Mouse (Mus musculus): Measurements from ENCODE around the gene Zbtb20. TPM values are rescaled to one million over a fixed set of nuclear protein-coding genes. Genes with fewer than 3 reads are reported as not detected.

Zbtb20 gene
- polyA plus RNA-seq, 1 experiment, result 4.0 TPM

DNA sequence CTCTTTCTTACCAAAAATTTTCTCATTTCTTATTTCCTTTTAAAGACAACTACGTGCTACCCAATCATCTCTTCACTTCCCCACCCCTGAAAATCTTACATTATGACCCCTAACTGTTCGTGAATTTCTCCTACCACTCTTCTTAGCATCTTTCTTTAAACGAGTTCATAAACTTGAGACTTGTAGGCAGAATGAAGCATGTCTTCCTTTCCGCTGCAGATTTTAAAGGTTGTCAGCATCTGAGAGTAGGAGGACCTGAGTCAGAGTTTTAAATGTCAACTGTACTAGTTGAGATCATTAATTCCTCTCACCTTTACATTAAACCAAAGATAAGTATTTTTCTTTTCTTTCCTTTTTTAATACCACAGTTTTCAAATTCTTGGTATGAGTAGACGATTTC is 753.0 kb downstream of the Zbtb20 start:
- H3K36me3 ChIP-seq (ENCODE audit: control insufficient read depth, insufficient read depth), result peaks cover 18% of the 10 kb centered on the region
- TF ChIP-seq FOSL1 (IDR thresholded peaks at IDR 0.05; ENCODE audit: insufficient read depth, low read length, poor library complexity, severe bottlenecking) (no peak), MYOD1 (IDR thresholded peaks at IDR 0.05; ENCODE audit: control insufficient read depth, insufficient read length, low read depth) (no peak), USF1 (IDR thresholded peaks at IDR 0.05; ENCODE audit: low read depth) (no peak), CTCF (IDR thresholded peaks at IDR 0.05; ENCODE audit: control insufficient read depth, insufficient read depth, insufficient read length) (no peak), MAX (IDR thresholded peaks at IDR 0.05) (no peak), MYOG (IDR thresholded peaks at IDR 0.05; ENCODE audit: control insufficient read depth, extremely low read depth, insufficient read length) (no peak), CEBPB (IDR thresholded peaks at IDR 0.05; ENCODE audit: low read depth) (no peak)
- no peak overlapping the region for H3ac ChIP-seq (ENCODE audit: control insufficient read depth, insufficient read length, low read depth)
- H3K79me3 ChIP-seq (ENCODE audit: low read depth), result no peaks in the 10 kb centered on the region
- no peaks in the 10 kb centered on the region for H3K79me2 ChIP-seq (ENCODE audit: control insufficient read depth, insufficient read depth)
- no peak overlapping the region for H3K4me3 ChIP-seq (ENCODE audit: insufficient read depth, poor library complexity, severe bottlenecking)
- H3K27me3 ChIP-seq (ENCODE audit: control insufficient read depth, insufficient read depth, insufficient read length), result no peaks in the 10 kb centered on the region

DNA sequence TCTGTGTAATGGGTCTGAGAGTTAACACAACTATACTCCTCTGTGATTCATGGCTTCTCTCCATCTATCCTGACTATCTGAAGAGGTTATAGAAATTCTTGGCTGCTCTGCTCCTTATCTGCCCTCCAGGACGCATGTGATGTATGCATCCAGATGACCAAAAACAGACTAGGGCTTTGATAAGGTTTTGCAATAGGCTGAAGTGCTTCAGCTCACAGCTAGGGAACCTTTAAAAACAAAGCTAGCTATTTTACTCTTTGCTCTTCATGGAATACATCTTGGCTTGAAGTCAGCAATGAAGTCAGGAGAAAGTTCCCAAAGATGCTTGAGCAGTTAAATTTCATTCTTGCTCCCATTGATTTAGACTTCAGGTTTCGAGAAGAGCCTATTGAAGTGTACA is 756.1 kb downstream of the Zbtb20 start:
- H3K36me3 ChIP-seq (ENCODE audit: control insufficient read depth, insufficient read depth), result peaks cover 18% of the 10 kb centered on the region
- H3K4me3 ChIP-seq (ENCODE audit: insufficient read depth, poor library complexity, severe bottlenecking), result no peak overlapping the region
- TF ChIP-seq MYOG (IDR thresholded peaks at IDR 0.05; ENCODE audit: control insufficient read depth, extremely low read depth, insufficient read length), result no peak
- no peak for TF ChIP-seq USF1 (IDR thresholded peaks at IDR 0.05; ENCODE audit: low read depth)
- TF ChIP-seq CTCF (IDR thresholded peaks at IDR 0.05; ENCODE audit: control insufficient read depth, insufficient read depth, insufficient read length), result no peak
- no peak for TF ChIP-seq MAX (IDR thresholded peaks at IDR 0.05)
- no peak overlapping the region for H3ac ChIP-seq (ENCODE audit: control insufficient read depth, insufficient read length, low read depth)
- H3K79me3 ChIP-seq (ENCODE audit: low read depth), result no peaks in the 10 kb centered on the region
- H3K79me2 ChIP-seq (ENCODE audit: control insufficient read depth, insufficient read depth), result no peaks in the 10 kb centered on the region
- no peaks in the 10 kb centered on the region for H3K27me3 ChIP-seq (ENCODE audit: control insufficient read depth, insufficient read depth, insufficient read length)

DNA sequence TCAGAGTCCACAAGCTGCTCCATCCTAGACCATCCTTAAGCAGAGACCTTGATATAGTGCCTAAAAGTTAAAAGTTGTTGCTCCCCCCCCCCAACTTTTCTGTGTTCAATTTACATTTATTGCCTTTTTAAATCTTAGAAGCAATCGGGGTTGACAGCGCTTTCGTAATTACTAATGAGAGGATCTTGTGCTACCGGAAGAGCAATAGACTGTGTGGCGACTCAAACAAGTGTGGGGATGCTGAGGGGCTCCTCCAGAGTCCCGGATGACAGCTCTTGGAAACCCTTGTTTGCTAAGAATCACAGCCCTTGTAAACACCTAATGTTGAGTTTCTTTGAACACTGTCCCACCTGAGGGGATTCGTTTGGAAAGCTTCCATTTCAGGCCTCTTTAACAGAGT is 758.4 kb downstream of the Zbtb20 start:
- TF ChIP-seq USF1 (IDR thresholded peaks at IDR 0.05; ENCODE audit: low read depth) (no peak), MYOG (IDR thresholded peaks at IDR 0.05; ENCODE audit: control insufficient read depth, extremely low read depth, insufficient read length) (no peak), CEBPB (IDR thresholded peaks at IDR 0.05; ENCODE audit: low read depth) (no peak), MYOD1 (IDR thresholded peaks at IDR 0.05; ENCODE audit: control insufficient read depth, insufficient read length, low read depth) (no peak), FOSL1 (IDR thresholded peaks at IDR 0.05; ENCODE audit: insufficient read depth, low read length, poor library complexity, severe bottlenecking) (no peak), CTCF (IDR thresholded peaks at IDR 0.05; ENCODE audit: control insufficient read depth, insufficient read depth, insufficient read length) (no peak), MAX (IDR thresholded peaks at IDR 0.05) (no peak)
- Histone ChIP-seq H3K79me2 (ENCODE audit: control insufficient read depth, insufficient read depth) (no peaks in the 10 kb centered on the region), H3ac (ENCODE audit: control insufficient read depth, insufficient read length, low read depth) (no peak overlapping the region), H3K4me3 (ENCODE audit: insufficient read depth, poor library complexity, severe bottlenecking) (no peak overlapping the region), H3K36me3 (ENCODE audit: control insufficient read depth, insufficient read depth) (peaks cover 8% of the 10 kb centered on the region), H3K27me3 (ENCODE audit: control insufficient read depth, insufficient read depth, insufficient read length) (no peaks in the 10 kb centered on the region), H3K79me3 (ENCODE audit: low read depth) (no peaks in the 10 kb centered on the region)

DNA sequence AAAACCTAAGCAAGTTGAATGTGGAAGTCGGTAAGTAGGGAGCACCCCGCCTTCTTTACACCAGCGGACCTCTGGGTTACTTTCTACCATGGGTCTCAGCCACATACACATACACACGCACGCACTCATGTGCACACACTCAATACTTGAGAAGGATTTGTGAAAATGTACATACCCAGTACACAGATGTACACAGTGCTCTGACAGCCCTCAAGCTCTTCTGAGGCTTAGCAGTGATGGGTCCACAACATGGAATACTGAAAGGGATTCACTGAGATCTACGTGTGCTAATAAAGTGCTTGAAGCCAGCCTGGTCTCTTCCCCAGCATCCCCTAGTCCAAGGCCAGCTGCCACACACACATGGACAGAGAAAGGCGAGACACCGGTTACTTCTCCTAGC is 761.6 kb downstream of the Zbtb20 start:
- H3K36me3 ChIP-seq (ENCODE audit: control insufficient read depth, insufficient read depth), result peaks cover 2% of the 10 kb centered on the region
- H3K4me3 ChIP-seq (ENCODE audit: insufficient read depth, poor library complexity, severe bottlenecking), result no peak overlapping the region
- TF ChIP-seq MAX (IDR thresholded peaks at IDR 0.05), result no peak
- TF ChIP-seq FOSL1 (IDR thresholded peaks at IDR 0.05; ENCODE audit: insufficient read depth, low read length, poor library complexity, severe bottlenecking), result no peak
- TF ChIP-seq MYOD1 (IDR thresholded peaks at IDR 0.05; ENCODE audit: control insufficient read depth, insufficient read length, low read depth), result no peak
- no peak for TF ChIP-seq MYOG (IDR thresholded peaks at IDR 0.05; ENCODE audit: control insufficient read depth, extremely low read depth, insufficient read length)
- no peak for TF ChIP-seq CEBPB (IDR thresholded peaks at IDR 0.05; ENCODE audit: low read depth)
- TF ChIP-seq CTCF (IDR thresholded peaks at IDR 0.05; ENCODE audit: control insufficient read depth, insufficient read depth, insufficient read length), result no peak
- TF ChIP-seq USF1 (IDR thresholded peaks at IDR 0.05; ENCODE audit: low read depth), result no peak
- H3ac ChIP-seq (ENCODE audit: control insufficient read depth, insufficient read length, low read depth), result no peak overlapping the region
- no peaks in the 10 kb centered on the region for H3K27me3 ChIP-seq (ENCODE audit: control insufficient read depth, insufficient read depth, insufficient read length)
- no peaks in the 10 kb centered on the region for H3K79me2 ChIP-seq (ENCODE audit: control insufficient read depth, insufficient read depth)
- no peaks in the 10 kb centered on the region for H3K79me3 ChIP-seq (ENCODE audit: low read depth)

DNA sequence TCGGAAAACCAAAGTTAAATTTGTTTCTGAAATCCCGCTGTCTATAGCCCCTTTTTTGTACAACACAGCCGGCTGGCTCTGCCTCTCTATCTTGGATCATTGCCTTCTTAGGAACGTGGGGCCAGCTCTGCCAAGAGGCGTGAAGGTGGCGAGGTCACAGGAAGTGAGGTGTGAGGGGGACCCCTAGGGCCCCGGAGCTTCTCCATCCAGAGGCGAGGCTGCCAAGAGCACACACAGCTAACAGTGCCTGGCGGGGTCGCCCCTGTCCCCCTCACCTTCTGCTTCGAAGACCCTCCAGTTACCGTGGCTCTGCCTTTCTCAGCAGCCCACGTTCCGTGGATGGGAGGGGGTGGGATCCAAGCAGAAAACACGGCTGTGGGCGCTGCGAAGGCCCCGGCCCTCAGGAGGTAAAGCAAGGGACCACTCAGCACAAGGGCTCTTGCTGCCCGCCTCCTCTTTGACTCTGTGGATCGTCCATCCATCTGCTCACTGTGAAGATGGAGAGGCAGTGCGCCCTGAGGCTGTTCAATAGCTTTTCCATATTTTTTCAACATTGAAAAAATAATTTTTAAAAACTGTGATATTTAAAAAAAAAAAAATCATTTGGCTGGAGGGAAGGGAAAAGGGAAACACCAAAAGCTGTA is 762.8 kb downstream of the Zbtb20 start:
- no peaks in the 10 kb centered on the region for H3K36me3 ChIP-seq (ENCODE audit: control insufficient read depth, insufficient read depth)
- TF ChIP-seq MYOG (IDR thresholded peaks at IDR 0.05; ENCODE audit: control insufficient read depth, extremely low read depth, insufficient read length), result no peak
- TF ChIP-seq USF1 (IDR thresholded peaks at IDR 0.05; ENCODE audit: low read depth), result no peak
- TF ChIP-seq MYOD1 (IDR thresholded peaks at IDR 0.05; ENCODE audit: control insufficient read depth, insufficient read length, low read depth), result no peak
- no peak for TF ChIP-seq FOSL1 (IDR thresholded peaks at IDR 0.05; ENCODE audit: insufficient read depth, low read length, poor library complexity, severe bottlenecking)
- no peak for TF ChIP-seq MAX (IDR thresholded peaks at IDR 0.05)
- TF ChIP-seq CTCF (IDR thresholded peaks at IDR 0.05; ENCODE audit: control insufficient read depth, insufficient read depth, insufficient read length), result no peak
- no peak for TF ChIP-seq CEBPB (IDR thresholded peaks at IDR 0.05; ENCODE audit: low read depth)
- no peaks in the 10 kb centered on the region for H3K79me2 ChIP-seq (ENCODE audit: control insufficient read depth, insufficient read depth)
- H3ac ChIP-seq (ENCODE audit: control insufficient read depth, insufficient read length, low read depth), result no peak overlapping the region
- H3K4me3 ChIP-seq (ENCODE audit: insufficient read depth, poor library complexity, severe bottlenecking), result no peak overlapping the region
- H3K27me3 ChIP-seq (ENCODE audit: control insufficient read depth, insufficient read depth, insufficient read length), result no peaks in the 10 kb centered on the region
- H3K79me3 ChIP-seq (ENCODE audit: low read depth), result no peaks in the 10 kb centered on the region

DNA sequence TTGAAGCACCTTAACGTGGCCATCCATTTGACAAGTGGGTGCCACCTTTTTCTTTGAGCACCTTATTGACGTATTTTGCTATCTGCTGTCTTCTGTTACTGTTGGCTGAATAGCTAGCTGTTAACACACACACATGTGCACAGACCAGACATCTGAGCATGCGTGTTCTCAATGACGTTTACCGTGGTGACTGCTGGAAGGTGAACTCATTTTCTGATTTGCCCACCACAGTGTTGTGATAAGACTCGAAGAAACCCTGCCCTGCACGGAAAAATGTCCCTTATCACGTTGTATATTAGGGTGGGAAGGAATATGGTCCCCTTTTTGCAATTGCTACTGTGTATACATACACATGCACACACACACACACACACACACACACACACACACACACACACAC is 765.5 kb downstream of the Zbtb20 start:
- Histone ChIP-seq H3ac (ENCODE audit: control insufficient read depth, insufficient read length, low read depth) (no peak overlapping the region), H3K79me2 (ENCODE audit: control insufficient read depth, insufficient read depth) (no peaks in the 10 kb centered on the region), H3K36me3 (ENCODE audit: control insufficient read depth, insufficient read depth) (no peaks in the 10 kb centered on the region), H3K79me3 (ENCODE audit: low read depth) (no peaks in the 10 kb centered on the region), H3K4me3 (ENCODE audit: insufficient read depth, poor library complexity, severe bottlenecking) (no peak overlapping the region), H3K27me3 (ENCODE audit: control insufficient read depth, insufficient read depth, insufficient read length) (no peaks in the 10 kb centered on the region)
- no peak for TF ChIP-seq USF1 (IDR thresholded peaks at IDR 0.05; ENCODE audit: low read depth)
- no peak for TF ChIP-seq FOSL1 (IDR thresholded peaks at IDR 0.05; ENCODE audit: insufficient read depth, low read length, poor library complexity, severe bottlenecking)
- TF ChIP-seq MYOD1 (IDR thresholded peaks at IDR 0.05; ENCODE audit: control insufficient read depth, insufficient read length, low read depth), result no peak
- no peak for TF ChIP-seq CTCF (IDR thresholded peaks at IDR 0.05; ENCODE audit: control insufficient read depth, insufficient read depth, insufficient read length)
- no peak for TF ChIP-seq CEBPB (IDR thresholded peaks at IDR 0.05; ENCODE audit: low read depth)
- no peak for TF ChIP-seq MAX (IDR thresholded peaks at IDR 0.05)
- no peak for TF ChIP-seq MYOG (IDR thresholded peaks at IDR 0.05; ENCODE audit: control insufficient read depth, extremely low read depth, insufficient read length)

Measured in C2C12 (cell line).